Comparison of ENCODE assay signal across 10 mouse cellular contexts in the genomic region with DNA sequence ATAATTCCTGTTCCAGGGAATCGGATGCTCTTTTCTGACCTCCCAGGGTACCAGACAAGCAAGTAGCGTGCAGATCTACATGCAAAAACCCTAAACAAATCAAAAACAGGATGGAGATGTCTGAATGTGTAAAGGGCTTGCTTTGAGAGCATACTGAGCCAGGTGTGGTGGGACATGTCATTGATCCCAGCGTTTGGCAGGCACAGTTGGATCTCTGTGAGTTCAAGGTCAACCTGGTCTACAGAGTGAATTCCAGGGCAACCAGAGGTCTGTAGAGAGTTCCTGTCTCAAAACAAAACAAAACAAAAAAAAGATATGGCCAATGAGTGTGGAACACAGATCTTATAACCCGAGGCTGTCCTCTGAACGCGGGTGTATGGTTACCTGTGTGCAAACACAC. TPM values are rescaled to one million over a fixed set of nuclear protein-coding genes. Genes with fewer than 3 reads are reported as not detected.
A peak's percentile ranks its signal among the peaks of the same experiment; 100 is the strongest.
DNase-seq lines count a peak whose midpoint lies in the region; ATAC-seq and TF ChIP-seq lines count a peak whose summit lies in the region.
"Had no signal": no experiment of that assay in that cellular context is flagged by ENCODE, and none has a peak within 500 bp of the region (broad histone marks: within the 10 kb centered on the region; RNA-seq: fewer than 3 reads in every experiment).

No protein-coding gene starts in this region.

- no peak for DNase-seq in heart, postnatal 10 days
- DNase-seq in lung, postnatal 0 days (ENCODE audit: low spot score): no peak
- DNase-seq in lung, postnatal 10 days: no peak
- DNase-seq in testis, postnatal 14 days (ENCODE audit: low spot score): no peak
- DNase-seq in layer of hippocampus, adult 18-20 months (ENCODE audit: low spot score in 2 of 2): no peak
- DNase-seq in hindbrain, embryonic 14.5 days (ENCODE audit: low spot score): no peak

- intact Hi-C loops in heart, postnatal 10 days (cut with DNase I): loop anchor here (10.0 kb wide), 1 partner anchor 349 kb away; no protein-coding TSS in a partner anchor

- no peaks in the 10 kb centered on the region for H3K27me3 ChIP-seq in heart, embryonic 15.5 days
- no peaks in the 10 kb centered on the region for H3K27me3 ChIP-seq in lung, postnatal 0 days (replicated peaks; ENCODE audit: insufficient read depth, low read length)
- no peaks in the 10 kb centered on the region for H3K27me3 ChIP-seq in liver, embryonic 12.5 days (replicated peaks)
- H3K27me3 ChIP-seq in hindbrain, embryonic 14.5 days (ENCODE audit: control insufficient read depth, insufficient read depth, low read length): no peaks in the 10 kb centered on the region

- ATAC-seq in heart, embryonic 15.5 days (replicated peaks; ENCODE audit: insufficient number of reproducible peaks, insufficient read depth, low FRiP score, low read depth): no peak
- no peak for ATAC-seq in lung, postnatal 0 days
- ATAC-seq in liver, embryonic 12.5 days: no peak
- ATAC-seq in hindbrain, embryonic 14.5 days (ENCODE audit: low FRiP score): no peak
- ATAC-seq: activated CD4-positive, CD25-positive, alpha-beta regulatory T cell, adult 4 months had no signal

- peaks cover 84% of the 10 kb centered on the region for H3K4me1 ChIP-seq in heart, embryonic 15.5 days (replicated peaks)
- H3K4me1 ChIP-seq in lung, postnatal 0 days (ENCODE audit: insufficient read depth, low read depth, low read length): peaks cover 43% of the 10 kb centered on the region
- H3K4me1 ChIP-seq in liver, embryonic 12.5 days: peaks cover 75% of the 10 kb centered on the region
- H3K4me1 ChIP-seq in hindbrain, embryonic 14.5 days (replicated peaks; ENCODE audit: control insufficient read depth, insufficient read depth, low read length): peaks cover 23% of the 10 kb centered on the region

- no peak for TF ChIP-seq CTCF in lung, postnatal 0 days (IDR thresholded peaks at IDR 0.05)

- no peak overlapping the region; the same call in 1 of the 2 replicates for H3K4me3 ChIP-seq in heart, embryonic 15.5 days
- no peak overlapping the region for H3K4me3 ChIP-seq in lung, postnatal 0 days (ENCODE audit: low read depth, low read length)
- H3K4me3 ChIP-seq in liver, embryonic 12.5 days: peak overlapping the region; percentile 83; the same call in 1 of the 2 replicates
- no peak overlapping the region for H3K4me3 ChIP-seq in hindbrain, embryonic 14.5 days (replicated peaks; ENCODE audit: low read length)

- H3K9ac ChIP-seq in heart, embryonic 15.5 days: no peak overlapping the region
- H3K9ac ChIP-seq in lung, postnatal 0 days (replicated peaks; ENCODE audit: low read depth): no peak overlapping the region
- 0 out of 2 replicates have a peak overlapping the region, but pooled peaks have one; percentile 94 for H3K9ac ChIP-seq in liver, embryonic 12.5 days
- H3K9ac ChIP-seq in hindbrain, embryonic 14.5 days: no peak overlapping the region

- H3K36me3 ChIP-seq in heart, embryonic 15.5 days: peaks cover 26% of the 10 kb centered on the region
- no peaks in the 10 kb centered on the region for H3K36me3 ChIP-seq in lung, postnatal 0 days (ENCODE audit: insufficient read depth, low read length)
- H3K36me3 ChIP-seq in liver, embryonic 12.5 days: peaks cover 60% of the 10 kb centered on the region
- H3K36me3 ChIP-seq in hindbrain, embryonic 14.5 days (replicated peaks; ENCODE audit: control insufficient read depth, insufficient read depth): no peaks in the 10 kb centered on the region

- peak overlapping the region; percentile 92 for H3K4me2 ChIP-seq in heart, embryonic 15.5 days
- H3K4me2 ChIP-seq in lung, postnatal 0 days (replicated peaks; ENCODE audit: low read depth, low read length): no peak overlapping the region
- H3K4me2 ChIP-seq in liver, embryonic 12.5 days: peak overlapping the region; percentile 82
- no peak overlapping the region for H3K4me2 ChIP-seq in hindbrain, embryonic 14.5 days (replicated peaks)

- H3K9me3 ChIP-seq in heart, embryonic 15.5 days (replicated peaks): no peaks in the 10 kb centered on the region
- no peaks in the 10 kb centered on the region for H3K9me3 ChIP-seq in lung, postnatal 0 days (ENCODE audit: low read length)
- no peaks in the 10 kb centered on the region for H3K9me3 ChIP-seq in liver, embryonic 12.5 days (replicated peaks)
- H3K9me3 ChIP-seq in hindbrain, embryonic 14.5 days (ENCODE audit: control insufficient read depth, low read length): no peaks in the 10 kb centered on the region

- H3K27ac ChIP-seq in heart, embryonic 15.5 days: peak overlapping the region; percentile 95
- H3K27ac ChIP-seq in lung, postnatal 0 days (ENCODE audit: low read length): 0 out of 2 replicates have a peak overlapping the region, but pooled peaks have one; percentile 39
- H3K27ac ChIP-seq in liver, embryonic 12.5 days: peak overlapping the region; percentile 54; the same call in 1 of the 2 replicates
- no peak overlapping the region for H3K27ac ChIP-seq in hindbrain, embryonic 14.5 days

- WGBS in heart, embryonic 15.5 days: 85% methylated on average over 6 of the region's 6 CpGs
- WGBS in lung, postnatal 0 days: 81% methylated on average over 6 of the region's 6 CpGs
- 91% methylated on average over 6 of the region's 6 CpGs for WGBS in liver, embryonic 12.5 days (ENCODE audit: insufficient replicate concordance)
- 96% methylated on average over 6 of the region's 6 CpGs for WGBS in hindbrain, embryonic 14.5 days

- TF ChIP-seq EP300 in lung, postnatal 0 days (IDR thresholded peaks at IDR 0.05): no peak

RNA-seq across cellular contexts. Expression of a gene that starts 2.3 kb away (rescaled TPM):
- polyA plus RNA-seq in heart, embryonic 15.5 days (2015; fragmentation: Nextera tagmentation; extraction: Ambion mirVana): 15.1 and 16.6 TPM in 2 replicates
- total RNA-seq in heart, postnatal 10 days (2021): 1 to 10 TPM; 7.4 to 10.0 TPM
- polyA plus RNA-seq in lung, postnatal 0 days (2015; fragmentation: Nextera tagmentation; extraction: Ambion mirVana): 2.4 and 2.9 TPM in 2 replicates
- 6.7 TPM in 2 replicates for polyA plus RNA-seq in liver, embryonic 12.5 days (2016; fragmentation: Nextera tagmentation; extraction: Ambion mirVana)
- 1 to 10 TPM; 3.3 to 7.3 TPM for total RNA-seq in layer of hippocampus, adult 18-20 months (2021)
- 5.2 and 7.1 TPM in 2 replicates for polyA plus RNA-seq in hindbrain, embryonic 14.5 days (2014; fragmentation: Nextera tagmentation; extraction: Ambion mirVana)

RNA-seq across cellular contexts. Expression of a gene that starts 2.5 kb away (rescaled TPM):
- polyA plus RNA-seq in heart, embryonic 15.5 days (2015; fragmentation: Nextera tagmentation; extraction: Ambion mirVana): 92.9 and 102 TPM in 2 replicates
- 10 to 100 TPM; 22.9 to 27.9 TPM for total RNA-seq in heart, postnatal 10 days (2021)
- 12.4 and 16.0 TPM in 2 replicates for polyA plus RNA-seq in lung, postnatal 0 days (2015; fragmentation: Nextera tagmentation; extraction: Ambion mirVana)
- 145 and 152 TPM in 2 replicates for polyA plus RNA-seq in liver, embryonic 12.5 days (2016; fragmentation: Nextera tagmentation; extraction: Ambion mirVana)
- total RNA-seq in layer of hippocampus, adult 18-20 months (2021): under 1 TPM; 0.43 to 0.50 TPM
- 14.4 and 16.3 TPM in 2 replicates for polyA plus RNA-seq in hindbrain, embryonic 14.5 days (2014; fragmentation: Nextera tagmentation; extraction: Ambion mirVana)

RNA-seq across cellular contexts. Expression of a gene that starts 13.9 kb away (rescaled TPM):
- 0.97 and 1.5 TPM in 2 replicates for polyA plus RNA-seq in heart, embryonic 15.5 days (2015; fragmentation: Nextera tagmentation; extraction: Ambion mirVana)
- 1 to 10 TPM; 1.5 to 2.5 TPM for total RNA-seq in heart, postnatal 10 days (2021)
- polyA plus RNA-seq in lung, postnatal 0 days (2015; fragmentation: Nextera tagmentation; extraction: Ambion mirVana): 0.27 TPM in 1 of 2 replicates, not detected in the other
- 0.23 and 0.27 TPM in 2 replicates for polyA plus RNA-seq in liver, embryonic 12.5 days (2016; fragmentation: Nextera tagmentation; extraction: Ambion mirVana)
- 1 to 10 TPM; 1.5 to 2.2 TPM for total RNA-seq in layer of hippocampus, adult 18-20 months (2021)
- polyA plus RNA-seq in hindbrain, embryonic 14.5 days (2014; fragmentation: Nextera tagmentation; extraction: Ambion mirVana): 0.89 and 1.0 TPM in 2 replicates
- total RNA-seq: hematopoietic stem cell, adult 5-6 weeks had no signal

RNA-seq across cellular contexts. Expression of a gene that starts 13.9 kb away (rescaled TPM):
- polyA plus RNA-seq in heart, embryonic 15.5 days (2015; fragmentation: Nextera tagmentation; extraction: Ambion mirVana): 84.6 and 105 TPM in 2 replicates
- total RNA-seq in heart, postnatal 10 days (2021): 100 to 1,000 TPM; 100 to 105 TPM
- polyA plus RNA-seq in lung, postnatal 0 days (2015; fragmentation: Nextera tagmentation; extraction: Ambion mirVana): 96.0 and 108 TPM in 2 replicates
- polyA plus RNA-seq in liver, embryonic 12.5 days (2016; fragmentation: Nextera tagmentation; extraction: Ambion mirVana): 61.5 and 66.4 TPM in 2 replicates
- 10 to 100 TPM; 12.3 to 12.4 TPM for total RNA-seq in layer of hippocampus, adult 18-20 months (2021)
- 17.6 and 18.9 TPM in 2 replicates for polyA plus RNA-seq in hindbrain, embryonic 14.5 days (2014; fragmentation: Nextera tagmentation; extraction: Ambion mirVana)

RNA-seq across cellular contexts. Expression of a gene that starts 25.6 kb away (rescaled TPM):
- 202 and 215 TPM in 2 replicates for polyA plus RNA-seq in heart, embryonic 15.5 days (2015; fragmentation: Nextera tagmentation; extraction: Ambion mirVana)
- 10 to 100 TPM; 17.4 to 18.4 TPM for total RNA-seq in heart, postnatal 10 days (2021)
- 15.0 and 26.2 TPM in 2 replicates for polyA plus RNA-seq in lung, postnatal 0 days (2015; fragmentation: Nextera tagmentation; extraction: Ambion mirVana)
- polyA plus RNA-seq in liver, embryonic 12.5 days (2016; fragmentation: Nextera tagmentation; extraction: Ambion mirVana): 370 and 373 TPM in 2 replicates
- total RNA-seq in layer of hippocampus, adult 18-20 months (2021): 1 to 10 TPM in 1 of 2 experiments, under 1 TPM in 1; 0.82 to 1.1 TPM
- 35.5 and 36.3 TPM in 2 replicates for polyA plus RNA-seq in hindbrain, embryonic 14.5 days (2014; fragmentation: Nextera tagmentation; extraction: Ambion mirVana)

Comparison
In these comparisons a context has a peak if more than half of its experiments do, and no peak if none do; other contexts are left out.
1. H3K4me2 ChIP-seq: peak in heart, embryonic 15.5 days (single experiment) and liver, embryonic 12.5 days (single experiment); none in lung, postnatal 0 days (single experiment) and hindbrain, embryonic 14.5 days (single experiment).